ENCODE assay signal across 8 mouse cellular contexts in genomic region chr12:99336349-99337170, GRCm38 (mm10).
DNase-seq lines count a peak whose midpoint lies in the region; ATAC-seq and TF ChIP-seq lines count a peak whose summit lies in the region.

No protein-coding gene starts in this region.

- 45% methylated on average over 12 of the region's 12 CpGs for WGBS in intestine, embryonic 16.5 days
- 26% methylated on average over 12 of the region's 12 CpGs for WGBS in stomach, postnatal 0 days

- H3K36me3 ChIP-seq in intestine, embryonic 16.5 days (ENCODE audit: control insufficient read depth, insufficient read depth, low read length) = 0 out of 2 replicates have a peak, but pooled peaks cover 2% of the 10 kb centered on the region
- H3K36me3 ChIP-seq in stomach, postnatal 0 days (ENCODE audit: control insufficient read depth, insufficient read depth, low read length) = no peaks in the 10 kb centered on the region; the same call in 1 of the 2 replicates

- no peak overlapping the region for H3K4me3 ChIP-seq in intestine, embryonic 16.5 days (ENCODE audit: low read length)
- H3K4me3 ChIP-seq in stomach, postnatal 0 days (ENCODE audit: low read depth, low read length) = no peak overlapping the region

- TF ChIP-seq CTCF in stomach, postnatal 0 days (IDR thresholded peaks at IDR 0.05; ENCODE audit: low read depth) = no peak

- H3K27ac ChIP-seq in intestine, embryonic 16.5 days (ENCODE audit: low read length) = no peak overlapping the region; the same call in 1 of the 2 replicates
- H3K27ac ChIP-seq in stomach, postnatal 0 days (replicated peaks) = peak overlapping the region; percentile 77

- H3K9ac ChIP-seq in intestine, embryonic 16.5 days (ENCODE audit: low read depth, low read length) = no peak overlapping the region
- no peak overlapping the region for H3K9ac ChIP-seq in stomach, postnatal 0 days (ENCODE audit: low read length)

- peaks cover 23% of the 10 kb centered on the region for H3K4me1 ChIP-seq in intestine, embryonic 16.5 days (ENCODE audit: control insufficient read depth, insufficient read depth, low read length)
- peaks cover 8% of the 10 kb centered on the region for H3K4me1 ChIP-seq in stomach, postnatal 0 days (replicated peaks; ENCODE audit: control insufficient read depth, insufficient read depth)

- H3K27me3 ChIP-seq in intestine, embryonic 16.5 days (replicated peaks; ENCODE audit: control insufficient read depth, insufficient read depth, low read length) = no peaks in the 10 kb centered on the region
- H3K27me3 ChIP-seq in stomach, postnatal 0 days (ENCODE audit: control insufficient read depth, insufficient read depth, low read length) = no peaks in the 10 kb centered on the region

- H3K9me3 ChIP-seq in intestine, embryonic 16.5 days (ENCODE audit: control insufficient read depth, low read length) = no peaks in the 10 kb centered on the region
- no peaks in the 10 kb centered on the region for H3K9me3 ChIP-seq in stomach, postnatal 0 days (ENCODE audit: control insufficient read depth, low read length)

- peak; percentile 30 for DNase-seq in right cerebral cortex, adult 18-20 months
- no peak for DNase-seq in right cerebral cortex, postnatal 14 days
- peak; percentile 51 for DNase-seq in embryo, embryonic 10.5 days (ENCODE audit: low spot score)
- DNase-seq in gastrocnemius, postnatal 4 days (ENCODE audit: low spot score in 2 of 2) = peak; percentile 44 to 75
- DNase-seq in lung, postnatal 14 days = peak; percentile 83
- no peak for DNase-seq in stomach, postnatal 0 days (ENCODE audit: low spot score)

- no peak overlapping the region for H3K4me2 ChIP-seq in intestine, embryonic 16.5 days (ENCODE audit: low read depth, low read length)
- no peak overlapping the region for H3K4me2 ChIP-seq in stomach, postnatal 0 days (replicated peaks; ENCODE audit: low read depth)

- ATAC-seq in intestine, embryonic 16.5 days = peak; percentile 24; the same call in 1 of the 2 replicates
- peak; percentile 69; the same call in 1 of the 2 replicates for ATAC-seq in stomach, postnatal 0 days (ENCODE audit: low FRiP score, low TSS enrichment)
- no peak for ATAC-seq in megakaryocyte-erythroid progenitor cell, adult 5-6 weeks (replicated peaks; ENCODE audit: low FRiP score, low TSS enrichment, poor library complexity, severe bottlenecking)

- TF ChIP-seq EP300 in stomach, postnatal 0 days (optimal IDR thresholded peaks at IDR 0.05) = no peak

Comparison
In these comparisons a context has a peak if more than half of its experiments do, and no peak if none do; other contexts are left out.
1. DNase-seq: peak in right cerebral cortex, adult 18-20 months (single experiment), embryo, embryonic 10.5 days (single experiment), gastrocnemius, postnatal 4 days (2 of 2) and lung, postnatal 14 days (single experiment); none in right cerebral cortex, postnatal 14 days (single experiment) and stomach, postnatal 0 days (single experiment).